Mouse (Mus musculus) forebrain, embryonic 11.5 days (tissue): ENCODE data around the gene F7. TPM values are rescaled to one million over a fixed set of nuclear protein-coding genes. Genes with fewer than 3 reads are reported as not detected.
"Not testable (repeated sequence)": the region's sequence is repeated elsewhere in the genome, so short reads cannot be mapped to it uniquely, and the experiment has no call there.

ENCODE experiments used
- ATAC-seq: fragments of 200-750 bp; cut with Nextera tagmentation; replicated peaks from 2 replicates; pipeline ENCODE4 v1.8.0; 2017; ENCODE audit warnings: moderate TSS enrichment; ENCODE audit not compliant: low FRiP score
- DNase-seq: peaks from one replicate; pipeline ENCODE4 v3.0.0-alpha.2; 2017; ENCODE audit warnings: low spot score
- H3K27ac ChIP-seq: fragments of 300-500 bp; sonication (generic); 2 replicates; pipeline ENCODE4 v1.5.1; 2014; ENCODE audit warnings: low read depth, low read length
- H3K27me3 ChIP-seq: fragments of 300-500 bp; sonication (generic); 2 replicates; pipeline ENCODE4 v1.6.1; 2014; ENCODE audit warnings: mild to moderate bottlenecking, low read length, mixed read lengths; ENCODE audit not compliant: control insufficient read depth, insufficient read depth
- H3K36me3 ChIP-seq: fragments of 300-500 bp; sonication (generic); 2 replicates; pipeline ENCODE4 v1.6.1; 2014; ENCODE audit warnings: mild to moderate bottlenecking, low read length, moderate library complexity, mixed read lengths; ENCODE audit not compliant: control insufficient read depth, insufficient read depth
- H3K4me1 ChIP-seq: fragments of 300-500 bp; sonication (generic); replicated peaks from 2 replicates; pipeline ENCODE4 v1.6.1; 2014; ENCODE audit warnings: low read length, mixed read lengths; ENCODE audit not compliant: control insufficient read depth, insufficient read depth
- H3K4me2 ChIP-seq: fragments of 300-500 bp; sonication (generic); 2 replicates; pipeline ENCODE4 v1.6.1; 2014; ENCODE audit warnings: low read depth, mild to moderate bottlenecking, low read length, moderate library complexity, mixed read lengths; ENCODE audit not compliant: severe bottlenecking
- H3K4me3 ChIP-seq: fragments of 300-500 bp; sonication (generic); 2 replicates; pipeline ENCODE4 v1.5.1; 2014; ENCODE audit warnings: low read depth, low read length
- H3K9ac ChIP-seq: fragments of 300-500 bp; sonication (generic); 2 replicates; pipeline ENCODE4 v1.6.1; 2014; ENCODE audit warnings: low read length
- H3K9me3 ChIP-seq: fragments of 300-500 bp; sonication (generic); 2 replicates; pipeline ENCODE4 v1.6.1; 2016; ENCODE audit warnings: low read length, mixed read lengths; ENCODE audit not compliant: control insufficient read depth
- WGBS: fragments of 180-500 bp; shearing (Covaris S2); extraction: QIAGEN DNeasy Blood & Tissue Kit; methylation state at CpG from one replicate; pipeline ENCODE4 v1.1.7; 2014; 5-methylcytosine and 5-hydroxymethylcytosine counted together
- polyA plus RNA-seq: library from polyadenylated mRNA; unstranded; fragments of >200 nt; fragmentation: Nextera tagmentation; extraction: Ambion mirVana; gene quantifications from 2 replicates; pipeline ENCODE4 v1.2.1, GENCODE M21; 2014

Gene F7
- polyA plus RNA-seq, 1 experiment from 2014 or later = not detected

GRCm38 (mm10) chr8:13075579-13075978 lies 49.7 kb downstream of the F7 start:
- not testable (repeated sequence) for ATAC-seq, H3K36me3 ChIP-seq

GRCm38 (mm10) chr8:13077542-13077941 lies 51.7 kb downstream of the F7 start:
- no peaks in the 10 kb centered on the region for H3K9me3 ChIP-seq
- 92% methylated on average over 7 of the region's 7 CpGs for WGBS
- H3K27me3 ChIP-seq = no peaks in the 10 kb centered on the region
- no peak overlapping the region for H3K4me2 ChIP-seq
- DNase-seq (no peak), ATAC-seq (no peak)
- no peak overlapping the region for H3K9ac ChIP-seq
- H3K36me3 ChIP-seq = peaks cover 8% of the 10 kb centered on the region; the same call in 1 of the 2 replicates
- no peak overlapping the region for H3K4me3 ChIP-seq
- no peak overlapping the region for H3K27ac ChIP-seq
- no peaks in the 10 kb centered on the region for H3K4me1 ChIP-seq

More at GRCm38 (mm10) chr8:13075579-13075978, 49.7 kb downstream of the F7 start:
- H3K9ac ChIP-seq, DNase-seq, H3K27ac ChIP-seq, H3K4me2 ChIP-seq, H3K9me3 ChIP-seq, H3K4me1 ChIP-seq, H3K4me3 ChIP-seq, H3K27me3 ChIP-seq: not testable (repeated sequence)
- 92% methylated on average over 1 of the region's 1 CpGs for WGBS

Other genes starting within 250 kb of the F7 start
- 55.5 and 63.8 TPM in 2 replicates for gene Mcf2l, start 152.2 kb upstream of the F7 start, polyA plus RNA-seq
- gene F10, start 11.3 kb downstream of the F7 start, polyA plus RNA-seq = 0.51 and 1.1 TPM in 2 replicates
- gene Proz, start 34.9 kb downstream of the F7 start, polyA plus RNA-seq = 0.47 and 0.79 TPM in 2 replicates
- 51.0 and 56.6 TPM in 2 replicates for gene Pcid2, start 79.4 kb downstream of the F7 start, polyA plus RNA-seq
- gene Cul4a, start 79.6 kb downstream of the F7 start, polyA plus RNA-seq = 86.6 and 91.4 TPM in 2 replicates
- gene Lamp1, start 133.1 kb downstream of the F7 start, polyA plus RNA-seq = 240 and 251 TPM in 2 replicates
- gene Grtp1, start 174.6 kb downstream of the F7 start, polyA plus RNA-seq = 18.3 and 21.4 TPM in 2 replicates
- not detected in 2 replicates for gene Adprhl1, start 228.1 kb downstream of the F7 start, polyA plus RNA-seq